ENCODE assay signal across 8 mouse cellular contexts in the genomic region with DNA sequence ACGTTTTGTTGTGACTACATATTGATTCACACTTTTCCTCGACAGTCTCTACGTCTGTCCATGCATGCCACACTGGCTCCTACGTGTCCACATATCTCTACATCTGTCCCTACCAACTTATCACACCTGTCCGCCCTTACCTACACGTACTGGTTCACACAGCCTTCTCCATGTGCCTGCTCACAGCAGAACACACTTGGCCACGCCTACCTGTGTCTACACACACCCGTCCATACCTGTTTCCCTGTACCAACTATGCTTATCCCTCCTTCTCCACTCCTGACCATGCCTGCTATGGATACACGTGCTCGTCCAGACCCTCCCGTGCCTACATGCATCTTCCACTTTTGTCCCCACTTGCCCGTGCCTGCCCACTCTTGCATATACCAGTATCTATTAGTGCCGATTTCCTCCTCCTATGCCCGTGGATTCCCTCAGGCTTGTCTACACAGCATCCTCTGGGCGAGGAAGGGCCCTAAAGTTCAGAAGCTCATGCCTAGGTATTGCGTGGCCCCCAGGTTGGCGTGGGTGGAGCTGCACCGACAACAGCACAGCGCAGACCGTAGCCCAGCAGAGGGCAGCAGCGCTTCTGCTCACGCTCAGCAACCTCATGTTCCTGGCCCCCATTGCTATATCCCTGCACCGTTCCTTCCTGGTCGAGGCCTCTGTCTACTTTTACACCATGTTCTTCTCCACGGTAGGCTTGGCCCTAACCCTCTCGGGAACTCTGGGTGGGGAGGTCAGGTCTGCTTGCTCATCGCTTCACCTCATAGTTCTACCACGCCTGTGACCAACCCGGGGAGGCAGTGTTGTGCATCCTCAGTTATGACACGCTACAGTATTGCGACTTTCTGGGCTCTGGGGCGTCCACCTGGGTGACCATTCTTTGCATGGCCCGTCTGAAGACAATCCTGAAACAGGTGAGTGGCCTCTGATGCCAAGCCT. TPM values are rescaled to one million over a fixed set of nuclear protein-coding genes. Genes with fewer than 3 reads are reported as not detected.
DNase-seq lines count a peak whose midpoint lies in the region; ATAC-seq lines count a peak whose summit lies in the region.

No protein-coding gene starts in this region.

- no peak overlapping the region for H3K4me2 ChIP-seq in embryonic facial prominence, embryonic 11.5 days (ENCODE audit: low read depth, low read length)
- H3K4me2 ChIP-seq in liver, embryonic 11.5 days = no peak overlapping the region

- H3K36me3 ChIP-seq in embryonic facial prominence, embryonic 11.5 days (replicated peaks; ENCODE audit: control insufficient read depth, insufficient read depth, low read depth, low read length) = no peaks in the 10 kb centered on the region
- no peaks in the 10 kb centered on the region for H3K36me3 ChIP-seq in liver, embryonic 11.5 days (ENCODE audit: control insufficient read depth, insufficient read depth, low read length)

- ATAC-seq in activated CD4-positive, CD25-positive, alpha-beta regulatory T cell, adult 4 months = peak; percentile 59
- ATAC-seq in embryonic facial prominence, embryonic 11.5 days (replicated peaks; ENCODE audit: insufficient number of reproducible peaks, low FRiP score, low TSS enrichment, low read depth) = no peak
- peak; percentile 63 for ATAC-seq in liver, embryonic 11.5 days (replicated peaks; ENCODE audit: low FRiP score)
- ATAC-seq in monocyte, adult 5-6 weeks (replicated peaks; ENCODE audit: insufficient number of reproducible peaks, low FRiP score, low TSS enrichment, poor library complexity, severe bottlenecking) = peak; percentile 25; the same call in 1 of the 2 replicates

- peak; percentile 56 to 71 for DNase-seq in left cerebral cortex, adult 18-20 months (ENCODE audit: low spot score in 2 of 2)
- DNase-seq in left cerebral cortex, adult 8-10 months (ENCODE audit: low spot score in 2 of 2) = no peak
- DNase-seq in embryonic facial prominence, embryonic 11.5 days (ENCODE audit: low spot score) = peak; percentile 81
- peak; percentile 85 for DNase-seq in induced T-regulatory cell, adult 2 months (ENCODE audit: low read depth)
- DNase-seq in liver, embryonic 11.5 days (ENCODE audit: low spot score) = peak; percentile 66
- DNase-seq in thymus, postnatal 25 days = peak; percentile 71

- H3K4me1 ChIP-seq in embryonic facial prominence, embryonic 11.5 days (ENCODE audit: control insufficient read depth, insufficient read depth, low read length) = peaks cover 6% of the 10 kb centered on the region; the same call in 1 of the 2 replicates
- peaks cover 17% of the 10 kb centered on the region for H3K4me1 ChIP-seq in liver, embryonic 11.5 days (replicated peaks; ENCODE audit: control insufficient read depth, insufficient read depth, low read length)

- WGBS in embryonic facial prominence, embryonic 11.5 days = 50% methylated on average over 33 of the region's 33 CpGs
- WGBS in liver, embryonic 11.5 days = 43% methylated on average over 33 of the region's 33 CpGs

- peaks cover 10% of the 10 kb centered on the region for H3K27me3 ChIP-seq in embryonic facial prominence, embryonic 11.5 days (ENCODE audit: control insufficient read depth, insufficient read depth, low read length)
- H3K27me3 ChIP-seq in liver, embryonic 11.5 days (replicated peaks; ENCODE audit: control insufficient read depth, insufficient read depth, low read length) = peaks cover 29% of the 10 kb centered on the region

- no peak overlapping the region for H3K4me3 ChIP-seq in embryonic facial prominence, embryonic 11.5 days (ENCODE audit: low read depth, low read length)
- H3K4me3 ChIP-seq in liver, embryonic 11.5 days (ENCODE audit: low read depth, low read length) = no peak overlapping the region

- no peaks in the 10 kb centered on the region for H3K9me3 ChIP-seq in embryonic facial prominence, embryonic 11.5 days (replicated peaks; ENCODE audit: control insufficient read depth, low read length)
- no peaks in the 10 kb centered on the region for H3K9me3 ChIP-seq in liver, embryonic 11.5 days (ENCODE audit: control insufficient read depth, low read length)

- no peak overlapping the region for H3K27ac ChIP-seq in embryonic facial prominence, embryonic 11.5 days (replicated peaks; ENCODE audit: low read depth, low read length)
- H3K27ac ChIP-seq in liver, embryonic 11.5 days (ENCODE audit: low read depth, low read length) = no peak overlapping the region

- H3K9ac ChIP-seq in embryonic facial prominence, embryonic 11.5 days (replicated peaks; ENCODE audit: low read length) = no peak overlapping the region
- H3K9ac ChIP-seq in liver, embryonic 11.5 days (ENCODE audit: low read depth, low read length) = no peak overlapping the region

RNA-seq across cellular contexts. Expression of a gene that starts 3.3 kb away (rescaled TPM):
- 10 to 100 TPM; 64.3 to 66.9 TPM for total RNA-seq in left cerebral cortex, adult 18-20 months (2021)
- total RNA-seq in left cerebral cortex, adult 8-10 months (2022) = 10 to 100 TPM; 61.0 to 74.7 (median 62.8) TPM
- 100 to 1,000 TPM; 111 to 135 TPM for polyA plus RNA-seq in activated CD4-positive, CD25-positive, alpha-beta regulatory T cell, adult 4 months (2017; shearing (Covaris generic))
- polyA plus RNA-seq in embryonic facial prominence, embryonic 11.5 days (2014; fragmentation: Nextera tagmentation; extraction: Ambion mirVana) = 250 and 261 TPM in 2 replicates
- 253 TPM in 2 replicates for polyA plus RNA-seq in liver, embryonic 11.5 days (2014; fragmentation: Nextera tagmentation; extraction: Ambion mirVana)
- 13.0 to 19.6 TPM (median 13.9 TPM) in 3 replicates for total RNA-seq in monocyte, adult 5-6 weeks (2017)

RNA-seq across cellular contexts. Expression of a gene that starts 6.9 kb away (rescaled TPM):
- 10 to 100 TPM; 13.8 to 14.0 TPM for total RNA-seq in left cerebral cortex, adult 18-20 months (2021)
- 10 to 100 TPM; 13.0 to 16.3 (median 15.4) TPM for total RNA-seq in left cerebral cortex, adult 8-10 months (2022)
- polyA plus RNA-seq in activated CD4-positive, CD25-positive, alpha-beta regulatory T cell, adult 4 months (2017; shearing (Covaris generic)) = 1 to 10 TPM; 4.8 to 4.9 TPM
- 0.48 and 0.92 TPM in 2 replicates for polyA plus RNA-seq in embryonic facial prominence, embryonic 11.5 days (2014; fragmentation: Nextera tagmentation; extraction: Ambion mirVana)
- polyA plus RNA-seq in liver, embryonic 11.5 days (2014; fragmentation: Nextera tagmentation; extraction: Ambion mirVana) = 1.6 and 2.1 TPM in 2 replicates
- 7.4 to 10.9 TPM (median 8.5 TPM) in 3 replicates for total RNA-seq in monocyte, adult 5-6 weeks (2017)

RNA-seq across cellular contexts. Expression of a gene that starts 18.4 kb away (rescaled TPM):
- total RNA-seq in left cerebral cortex, adult 18-20 months (2021) = 10 to 100 TPM; 25.1 to 27.5 TPM
- total RNA-seq in left cerebral cortex, adult 8-10 months (2022) = 10 to 100 TPM; 24.6 to 30.3 (median 28.2) TPM
- 10 to 100 TPM; 10.5 to 13.5 TPM for polyA plus RNA-seq in activated CD4-positive, CD25-positive, alpha-beta regulatory T cell, adult 4 months (2017; shearing (Covaris generic))
- polyA plus RNA-seq in embryonic facial prominence, embryonic 11.5 days (2014; fragmentation: Nextera tagmentation; extraction: Ambion mirVana) = 12.8 and 17.9 TPM in 2 replicates
- polyA plus RNA-seq in liver, embryonic 11.5 days (2014; fragmentation: Nextera tagmentation; extraction: Ambion mirVana) = 12.8 and 13.1 TPM in 2 replicates
- 163 to 305 TPM (median 248 TPM) in 3 replicates for total RNA-seq in monocyte, adult 5-6 weeks (2017)

RNA-seq across cellular contexts. Expression of a gene that starts 24.6 kb away (rescaled TPM):
- total RNA-seq in left cerebral cortex, adult 18-20 months (2021) = 1 to 10 TPM; 3.2 to 3.9 TPM
- total RNA-seq in left cerebral cortex, adult 8-10 months (2022) = 1 to 10 TPM; 2.9 to 5.5 (median 4.6) TPM
- 1 to 10 TPM; 1.6 TPM for polyA plus RNA-seq in activated CD4-positive, CD25-positive, alpha-beta regulatory T cell, adult 4 months (2017; shearing (Covaris generic))
- polyA plus RNA-seq in embryonic facial prominence, embryonic 11.5 days (2014; fragmentation: Nextera tagmentation; extraction: Ambion mirVana) = 91.2 and 104 TPM in 2 replicates
- polyA plus RNA-seq in liver, embryonic 11.5 days (2014; fragmentation: Nextera tagmentation; extraction: Ambion mirVana) = 111 and 120 TPM in 2 replicates
- 1.1 TPM in 1 of 3 replicates, not detected in the others for total RNA-seq in monocyte, adult 5-6 weeks (2017)

RNA-seq across cellular contexts. Expression of a gene that starts 29.9 kb away (rescaled TPM):
- 10 to 100 TPM; 29.9 to 35.5 TPM for total RNA-seq in left cerebral cortex, adult 18-20 months (2021)
- 10 to 100 TPM; 29.1 to 35.8 (median 31.0) TPM for total RNA-seq in left cerebral cortex, adult 8-10 months (2022)
- 10 to 100 TPM; 12.9 to 25.7 TPM for polyA plus RNA-seq in activated CD4-positive, CD25-positive, alpha-beta regulatory T cell, adult 4 months (2017; shearing (Covaris generic))
- 18.8 and 19.0 TPM in 2 replicates for polyA plus RNA-seq in embryonic facial prominence, embryonic 11.5 days (2014; fragmentation: Nextera tagmentation; extraction: Ambion mirVana)
- polyA plus RNA-seq in liver, embryonic 11.5 days (2014; fragmentation: Nextera tagmentation; extraction: Ambion mirVana) = 18.2 and 20.1 TPM in 2 replicates
- 7.7 to 13.9 TPM (median 12.5 TPM) in 3 replicates for total RNA-seq in monocyte, adult 5-6 weeks (2017)

Comparison
In these comparisons a context has a peak if more than half of its experiments do, and no peak if none do; other contexts are left out.
1. DNase-seq: peak in left cerebral cortex, adult 18-20 months (2 of 2), embryonic facial prominence, embryonic 11.5 days (single experiment), induced T-regulatory cell, adult 2 months (single experiment), liver, embryonic 11.5 days (single experiment) and thymus, postnatal 25 days (single experiment); none in left cerebral cortex, adult 8-10 months (0 of 2).